Mouse (Mus musculus) thymus, adult 18-20 months (tissue): ENCODE measurements around the gene Olfr372.
"Not testable (repeated sequence)": the region's sequence is repeated elsewhere in the genome, so short reads cannot be mapped to it uniquely, and the experiment has no call there.

ENCODE experiments used
- DNase-seq, 2 experiments: peaks; one replicate each; pipeline ENCODE4 v3.0.0; 2022; ENCODE audit warnings: mixed read lengths in 2 of 2

The Olfr372 gene

DNA sequence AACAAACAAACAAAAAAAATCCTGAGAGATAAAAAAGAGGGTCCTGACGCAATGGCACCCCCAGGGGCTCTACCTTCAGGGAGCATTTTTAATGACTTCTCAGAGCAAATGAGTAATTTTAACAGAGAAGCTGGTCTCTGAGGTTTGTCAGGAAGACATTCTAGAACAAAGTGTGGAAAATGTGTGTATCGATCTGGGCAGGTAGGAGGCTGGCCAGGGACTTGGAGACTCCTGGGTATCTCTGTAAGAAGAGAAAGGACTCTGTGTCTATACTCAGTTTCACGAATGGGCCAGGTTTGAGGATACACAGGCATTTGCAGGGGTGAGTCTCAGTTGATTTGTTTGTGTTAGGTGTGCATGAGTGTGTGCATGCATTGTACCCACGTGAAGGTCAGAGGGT, at the start of gene Olfr372:
Olfr372 (plus strand) TSS at position 301 of the 400 bp plus-strand sequence.
- not testable (repeated sequence) for DNase-seq

DNA sequence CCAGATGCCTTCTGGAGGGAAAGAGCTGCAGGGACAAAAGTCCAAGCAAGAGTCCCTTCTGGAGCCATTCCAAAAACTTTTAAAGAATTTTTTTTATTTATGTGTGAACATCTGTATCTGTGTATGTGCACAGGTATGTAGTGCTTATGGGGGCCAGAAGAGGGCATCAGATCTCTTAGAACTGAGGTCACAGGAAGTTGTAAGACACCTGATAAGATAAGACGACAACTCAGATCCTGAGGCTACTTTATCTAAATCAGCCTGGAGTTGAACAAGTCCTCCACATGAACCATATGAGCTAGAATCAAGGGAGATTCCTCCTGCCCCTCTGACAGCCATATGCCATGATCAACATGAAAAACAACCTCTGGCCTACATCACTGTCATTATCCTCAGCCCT, 41.6 kb upstream of the Olfr372 start:
- no peak for DNase-seq

DNA sequence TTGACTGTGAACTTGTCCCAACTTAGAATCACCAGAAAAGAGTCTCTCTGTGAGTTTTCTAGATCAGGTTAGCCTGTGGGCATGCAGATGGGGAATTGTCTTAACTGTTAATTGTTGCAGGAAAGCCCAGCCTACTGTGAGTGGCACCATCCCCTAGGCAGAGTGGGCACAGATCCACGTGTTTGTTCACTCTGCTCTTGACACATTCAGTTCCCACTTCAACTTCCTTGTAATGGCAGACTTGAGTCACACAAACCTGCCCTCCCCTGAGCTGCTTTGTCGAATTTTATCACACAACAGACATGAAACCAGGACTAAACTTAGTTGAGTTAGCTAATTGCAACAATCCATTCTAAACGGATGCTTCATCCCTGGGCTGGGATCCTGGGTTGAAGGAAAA, 40.8 kb upstream of the Olfr372 start:
- no peak for DNase-seq

DNA sequence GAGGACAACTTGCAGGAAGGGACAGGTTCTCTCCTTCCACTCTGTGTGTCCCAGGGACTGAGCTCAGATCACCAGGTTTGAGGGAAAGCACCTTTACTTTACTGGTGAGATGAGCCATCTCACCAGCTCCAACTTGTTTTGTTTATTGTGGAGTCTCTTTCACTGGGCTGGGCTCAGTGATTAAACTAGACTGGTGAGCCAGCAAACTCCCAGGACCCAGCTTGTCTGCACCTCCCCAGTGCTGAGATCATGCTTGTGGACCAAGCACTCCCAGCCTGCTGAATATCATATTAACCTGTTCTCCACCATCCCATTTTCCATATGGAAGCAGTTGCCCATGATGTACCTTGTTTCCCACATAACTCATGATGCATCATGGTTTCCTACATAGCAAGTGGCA, 38.1 kb upstream of the Olfr372 start:
- DNase-seq: no peak

DNA sequence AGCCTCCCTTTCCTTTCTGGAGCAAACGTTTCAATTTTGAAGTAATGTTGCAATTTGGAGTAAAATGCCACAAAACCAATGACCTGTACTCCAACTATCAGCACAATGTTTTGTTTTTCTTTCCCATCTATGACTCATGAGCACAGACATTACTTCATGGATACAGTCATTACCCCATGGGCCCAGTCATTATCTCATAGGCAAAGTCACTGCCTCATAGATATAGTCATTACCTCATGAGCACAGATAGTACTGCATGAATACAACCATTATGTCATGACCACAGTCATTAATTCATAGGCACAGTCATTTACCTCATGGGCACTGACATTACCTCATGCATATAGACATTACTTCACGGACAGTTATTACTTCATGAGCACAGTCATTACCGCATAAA, 35.1 kb upstream of the Olfr372 start:
- DNase-seq: no peak

DNA sequence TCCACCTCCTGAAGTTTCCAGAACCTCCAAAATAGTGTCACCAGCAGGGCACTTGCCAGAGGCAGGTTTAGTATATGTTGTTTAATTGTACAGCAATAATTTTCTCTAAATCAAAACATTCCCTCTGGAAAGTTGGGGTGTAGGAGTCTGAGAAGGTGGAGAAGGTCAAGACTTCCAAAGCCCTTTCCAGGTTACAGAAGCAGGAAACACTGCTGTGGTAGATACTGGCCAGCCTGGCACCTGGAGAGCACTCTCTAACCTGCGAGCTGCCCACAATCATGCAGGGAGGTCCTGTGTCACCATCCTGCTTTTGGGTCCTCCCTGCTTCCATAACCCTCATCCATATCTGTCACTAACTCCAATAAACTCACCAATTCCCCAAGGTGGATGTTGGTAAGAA, 34.3 kb upstream of the Olfr372 start:
- no peak for DNase-seq

DNA sequence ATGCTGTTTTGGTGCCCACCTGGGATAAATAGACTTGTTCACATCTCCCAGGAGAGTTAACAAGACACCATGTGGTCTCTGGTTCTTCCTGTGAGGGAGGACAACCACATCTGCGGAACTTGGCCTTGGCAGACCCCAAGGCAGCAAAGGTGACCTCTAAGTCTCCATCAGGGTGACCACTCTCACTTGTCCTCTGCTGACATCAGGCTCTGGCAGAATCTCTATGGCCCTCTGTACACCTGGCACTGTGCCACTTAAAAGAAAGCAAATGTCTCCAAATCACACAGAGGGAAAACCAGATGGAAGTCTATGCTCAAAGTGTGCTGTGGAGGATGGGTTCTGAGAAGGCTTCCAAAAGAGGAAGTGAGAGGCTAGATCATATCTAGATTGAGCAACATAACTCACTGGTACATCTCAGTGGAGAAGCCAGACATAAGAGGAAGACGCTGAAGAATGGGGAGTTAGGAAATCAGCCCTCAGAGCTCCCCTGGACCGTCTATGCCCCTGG, 32.8 kb upstream of the Olfr372 start:
- DNase-seq: no peak

DNA sequence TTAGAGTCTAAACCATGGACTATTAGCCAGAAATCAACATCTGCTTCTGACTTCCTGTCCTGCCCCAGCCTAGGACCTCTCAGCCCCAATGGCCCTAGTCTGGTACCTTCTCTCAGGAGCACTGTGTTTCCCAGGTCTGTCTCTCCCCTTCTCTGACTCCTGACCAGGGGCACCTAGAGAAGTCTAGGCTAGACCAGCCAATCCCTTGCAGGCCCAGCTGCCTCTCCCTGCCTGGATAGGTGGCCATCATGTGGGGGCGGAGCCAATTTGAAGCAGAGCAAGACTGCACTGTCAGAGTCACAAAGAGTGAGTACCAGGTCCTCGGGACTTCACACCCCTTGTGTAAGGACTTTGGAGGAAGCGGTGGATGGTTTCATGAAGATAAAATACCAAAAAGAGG, 31.5 kb upstream of the Olfr372 start, which contains the start of gene Cyp4f18:
Cyp4f18 (minus strand) TSS at position 154 of the 400 bp plus-strand sequence.
- peak in 1 of 2 experiments; percentile 25 for DNase-seq

DNA sequence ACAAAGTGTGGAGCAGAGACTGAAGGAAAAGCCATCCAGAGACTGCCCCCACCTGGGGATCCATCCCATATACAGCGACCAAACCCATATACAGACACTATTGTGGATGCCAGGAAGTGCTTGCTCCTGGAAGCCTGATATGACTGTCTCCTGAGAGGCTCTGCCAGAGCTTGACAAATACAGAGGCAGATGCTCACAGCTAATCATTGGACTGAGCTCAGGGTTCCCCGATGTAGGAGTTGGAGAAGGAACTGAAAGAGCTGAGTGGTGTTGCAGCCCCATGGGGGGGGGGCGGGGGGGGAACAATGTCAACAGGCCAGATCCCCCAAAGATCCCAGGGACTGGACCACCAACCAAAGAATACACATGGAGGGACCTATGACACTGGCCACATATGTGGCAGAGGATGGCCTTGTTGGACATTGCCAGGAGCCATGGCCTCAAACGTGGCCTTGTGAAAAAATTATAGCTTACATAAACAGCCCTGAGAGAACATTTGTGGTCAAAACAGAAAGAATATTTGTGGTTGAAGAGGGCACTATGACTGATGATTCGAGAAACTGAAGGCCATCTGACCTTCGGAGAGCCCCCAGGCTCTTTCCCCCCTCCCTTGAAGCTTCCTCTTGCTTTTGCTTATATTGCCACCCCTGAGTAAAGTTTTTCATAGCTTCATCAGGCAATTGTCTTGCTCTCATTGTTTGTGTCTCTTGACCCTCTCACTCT, 27.4 kb upstream of the Olfr372 start:
- not testable (repeated sequence) for DNase-seq

DNA sequence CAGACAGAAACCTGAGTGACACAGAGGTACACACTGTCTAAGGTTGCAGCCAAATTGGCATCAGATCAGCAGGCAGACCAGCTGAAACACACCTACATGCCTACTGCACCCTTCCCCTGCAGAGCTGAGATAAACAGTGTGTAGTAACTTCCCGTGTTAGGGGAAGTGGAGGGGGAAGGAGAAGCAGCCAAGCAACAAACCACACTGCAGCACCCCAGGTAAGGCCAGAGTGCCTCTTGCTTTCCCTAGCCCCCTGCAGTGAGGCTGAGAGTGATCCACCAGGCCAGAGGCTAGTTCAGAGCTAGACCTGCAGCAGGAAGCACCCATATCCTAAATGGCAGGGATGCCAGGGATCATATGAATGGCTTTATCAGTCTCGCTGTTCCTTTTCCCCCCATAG, 23.7 kb upstream of the Olfr372 start:
- not testable (repeated sequence) for DNase-seq

DNA sequence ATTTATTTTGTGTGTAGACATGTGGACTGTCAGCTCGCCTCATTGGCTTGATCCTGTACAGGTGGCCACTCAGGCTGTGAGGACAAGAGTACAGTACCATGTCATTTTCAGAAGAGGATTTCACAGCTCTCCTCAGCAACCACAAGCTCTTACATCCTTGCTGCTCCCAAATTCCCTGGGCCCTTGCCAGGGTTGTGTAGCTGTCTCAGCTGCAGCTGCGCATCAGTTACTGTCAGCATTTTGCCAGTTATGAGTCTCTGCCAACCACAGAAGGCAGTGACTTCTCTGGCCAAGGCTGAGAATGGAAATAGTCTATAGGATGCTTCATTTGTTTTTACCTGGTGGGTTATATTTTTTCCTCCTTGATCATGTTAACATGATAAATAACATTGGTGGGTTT, 22.9 kb upstream of the Olfr372 start:
- no peak for DNase-seq

DNA sequence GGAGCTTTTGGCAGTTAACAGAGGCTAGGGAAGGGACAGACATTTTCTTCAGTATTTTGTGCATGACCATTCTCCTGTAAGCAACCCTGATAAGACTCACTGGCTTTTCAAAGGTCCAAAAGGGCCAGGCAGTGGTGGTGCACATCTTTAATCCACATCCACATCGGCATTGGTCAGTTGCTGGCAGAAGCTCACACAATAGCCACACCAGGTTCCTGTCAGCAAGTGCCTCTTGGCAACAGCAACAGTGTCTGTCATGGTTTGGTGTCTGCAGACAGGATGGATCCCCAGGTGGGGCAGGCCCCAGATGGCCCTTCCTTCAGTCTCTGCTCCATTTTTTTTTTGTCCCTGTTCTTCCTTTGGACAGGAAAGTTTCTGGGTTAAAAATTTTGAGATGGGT, 22.0 kb upstream of the Olfr372 start:
- not testable (repeated sequence) for DNase-seq

DNA sequence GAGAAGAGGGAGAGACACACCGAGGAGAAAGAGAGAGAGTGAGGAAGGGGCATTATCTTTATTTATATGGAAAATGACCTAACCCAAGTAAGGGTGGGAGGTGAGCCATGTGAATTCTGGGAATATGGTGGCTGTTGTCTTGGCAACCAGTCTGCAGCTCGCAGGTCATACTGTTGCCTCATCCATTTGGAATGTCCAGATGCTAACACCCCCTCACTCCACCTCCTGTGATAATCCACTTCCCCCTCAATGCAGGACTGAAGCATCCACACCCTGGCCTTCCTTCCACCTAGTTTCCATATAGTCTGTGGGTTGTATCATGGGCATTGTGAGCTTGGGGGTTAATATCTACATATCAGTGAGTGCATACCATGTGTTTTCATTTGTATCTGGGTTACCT, 21.2 kb upstream of the Olfr372 start:
- DNase-seq: no peak

DNA sequence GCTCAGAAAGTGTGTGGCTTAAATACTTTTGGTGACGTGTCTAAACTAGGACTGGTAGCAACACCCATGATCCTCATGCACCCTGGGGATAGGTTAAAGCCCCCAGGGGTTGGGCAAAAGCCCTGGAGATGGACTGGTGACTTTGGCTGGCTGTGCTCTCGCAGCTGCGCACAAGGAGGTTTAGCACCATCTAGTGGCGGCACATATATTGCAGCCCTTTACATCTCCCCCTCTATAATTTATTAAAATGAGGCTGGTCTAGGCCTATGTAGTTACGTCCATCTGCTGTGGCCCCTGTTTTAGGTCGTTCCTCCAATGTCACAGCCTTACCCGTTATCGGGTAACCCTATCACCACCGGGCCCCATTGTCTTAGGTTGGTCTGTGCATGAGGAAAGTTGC, 16.1 kb upstream of the Olfr372 start:
- not testable (repeated sequence) for DNase-seq

DNA sequence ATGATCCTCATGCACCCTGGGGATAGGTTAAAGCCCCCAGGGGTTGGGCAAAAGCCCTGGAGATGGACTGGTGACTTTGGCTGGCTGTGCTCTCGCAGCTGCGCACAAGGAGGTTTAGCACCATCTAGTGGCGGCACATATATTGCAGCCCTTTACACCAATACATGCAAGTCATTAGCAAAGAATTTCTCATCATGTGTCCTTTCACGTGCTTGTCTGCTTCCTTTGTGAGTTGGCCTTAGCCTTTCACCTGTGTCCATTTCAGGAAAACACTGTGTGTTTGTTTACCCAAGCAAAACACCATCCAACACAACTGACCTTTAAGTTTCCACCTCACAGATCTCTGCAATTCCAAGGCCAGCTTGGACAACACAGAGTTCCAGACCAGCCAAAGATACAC, 8.1 kb upstream of the Olfr372 start:
- DNase-seq: peak in 1 of 2 experiments; percentile 22

DNA sequence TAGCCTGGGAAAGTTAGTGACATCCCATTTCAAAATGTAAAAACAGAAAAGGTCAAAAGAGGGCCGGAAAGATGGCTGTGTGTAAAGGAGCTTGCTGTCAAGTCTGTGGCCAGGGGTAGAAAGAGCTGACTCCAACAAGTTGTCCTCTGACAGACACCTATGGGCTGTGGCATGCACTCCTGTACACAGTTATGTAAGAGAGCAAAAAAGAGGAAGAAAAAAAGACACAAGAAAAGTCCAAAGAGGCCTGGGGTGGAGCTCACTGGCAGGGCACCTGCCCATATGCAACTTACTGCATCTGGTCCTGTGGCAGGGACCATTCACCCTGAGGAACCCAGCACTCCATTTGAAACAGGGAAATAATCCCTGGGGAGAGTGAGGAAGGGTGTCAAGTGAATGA, 1.5 kb downstream of the Olfr372 start:
- DNase-seq: no peak

DNA sequence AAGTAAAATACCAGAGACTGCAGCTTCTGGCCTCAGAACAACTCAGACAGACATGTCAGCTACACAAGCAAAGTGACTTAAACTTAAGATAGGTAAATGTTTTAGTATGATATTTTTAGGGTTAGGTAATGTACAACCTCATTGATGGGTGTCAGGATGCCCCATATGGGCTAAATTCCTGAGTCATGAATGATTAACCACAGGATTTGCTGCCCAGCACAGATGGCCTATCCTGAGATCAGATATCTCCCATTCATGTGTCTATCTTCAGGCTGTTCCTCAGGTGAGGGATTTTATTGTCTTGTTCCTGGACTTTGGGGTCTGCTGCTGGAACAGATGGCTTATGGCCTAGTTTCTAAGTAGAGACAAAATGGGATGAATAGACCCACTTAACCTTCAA, 13.6 kb downstream of the Olfr372 start:
- DNase-seq: not testable (repeated sequence)

DNA sequence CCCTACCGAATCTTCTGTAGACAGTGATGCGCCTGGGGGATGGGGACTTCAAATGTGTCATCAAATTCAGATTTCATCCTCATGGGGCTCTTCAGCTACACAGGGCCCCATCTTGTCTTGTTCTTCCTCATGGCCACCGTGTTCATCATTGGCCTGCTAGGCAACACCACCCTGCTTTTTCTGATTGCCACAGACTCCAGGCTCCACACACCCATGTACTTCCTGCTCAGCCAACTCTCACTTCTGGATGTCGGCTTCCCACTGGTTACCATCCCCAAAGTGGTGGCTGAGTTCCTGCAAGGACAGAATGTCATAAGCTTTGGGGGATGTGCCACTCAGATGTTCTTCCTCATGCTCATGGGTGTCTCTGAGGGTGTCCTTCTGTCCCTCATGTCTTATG, 16.6 kb downstream of the Olfr372 start:
- DNase-seq: not testable (repeated sequence)

DNA sequence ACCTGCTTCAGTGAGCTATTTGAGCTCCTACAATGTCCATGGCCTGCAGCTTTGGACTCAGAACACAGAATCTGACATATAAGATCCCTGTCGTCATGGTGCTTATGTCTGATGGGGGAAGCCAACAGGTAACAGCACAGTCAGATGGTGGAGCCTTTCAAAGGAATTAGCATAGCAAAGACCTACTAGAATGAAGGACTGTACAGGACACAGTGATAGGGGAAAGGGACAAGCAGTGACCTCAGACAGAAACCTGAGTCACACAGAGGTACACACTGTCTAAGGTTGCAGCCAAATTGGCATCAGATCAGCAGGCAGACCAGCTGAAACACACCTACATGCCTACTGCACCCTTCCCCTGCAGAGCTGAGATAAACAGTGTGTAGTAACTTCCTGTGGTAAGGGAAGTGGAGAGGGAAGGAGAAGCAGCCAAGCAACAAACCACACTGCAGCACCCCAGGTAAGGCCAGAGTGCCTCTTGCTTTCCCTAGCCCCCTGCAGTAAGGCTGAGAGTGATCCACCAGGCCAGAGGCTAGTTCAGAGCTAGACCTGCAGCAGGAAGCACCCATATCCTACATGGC, 25.9 kb downstream of the Olfr372 start:
- not testable (repeated sequence) for DNase-seq

DNA sequence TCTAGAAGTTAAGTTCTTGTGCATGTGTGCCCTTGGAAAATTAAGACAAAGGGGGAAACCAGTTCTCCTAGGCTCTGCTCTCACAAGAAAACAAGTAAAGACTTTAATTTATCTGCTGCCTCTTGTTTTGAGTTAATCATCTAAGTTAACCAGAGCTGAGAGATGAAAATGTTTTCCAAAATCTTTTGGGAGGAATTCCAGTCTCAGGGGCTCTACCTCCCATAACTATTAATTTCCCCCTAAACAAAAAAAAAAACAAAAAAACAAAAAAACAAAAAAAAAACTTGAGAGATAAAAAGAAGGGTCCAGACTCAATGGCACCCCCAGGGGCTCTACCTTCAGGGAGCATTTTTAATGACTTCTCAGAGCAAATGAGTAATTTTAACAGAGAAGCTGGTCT, 41.9 kb downstream of the Olfr372 start, which contains the start of gene Olfr373:
Olfr373 (plus strand) TSS at position 301 of the 400 bp plus-strand sequence.
- DNase-seq: not testable (repeated sequence)

DNA sequence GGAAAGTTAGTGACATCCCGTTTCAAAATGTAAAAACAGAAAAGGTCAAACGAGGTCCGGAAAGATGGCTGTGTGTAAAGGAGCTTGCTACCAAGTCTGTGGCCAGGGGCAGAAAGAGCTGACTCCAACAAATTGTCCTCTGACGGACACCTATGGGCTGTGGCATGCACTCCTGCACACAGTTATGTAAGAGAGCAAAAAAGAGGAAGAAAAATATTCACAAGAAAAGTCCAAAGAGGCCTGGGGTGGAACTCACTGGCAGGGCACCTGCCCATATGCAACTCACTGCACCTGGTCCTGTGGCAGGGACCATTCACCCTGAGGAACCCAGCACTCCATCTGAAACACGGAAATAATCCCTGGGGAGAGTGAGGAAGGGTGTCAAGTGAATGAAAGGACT, 43.7 kb downstream of the Olfr372 start:
- DNase-seq: no peak

DNA sequence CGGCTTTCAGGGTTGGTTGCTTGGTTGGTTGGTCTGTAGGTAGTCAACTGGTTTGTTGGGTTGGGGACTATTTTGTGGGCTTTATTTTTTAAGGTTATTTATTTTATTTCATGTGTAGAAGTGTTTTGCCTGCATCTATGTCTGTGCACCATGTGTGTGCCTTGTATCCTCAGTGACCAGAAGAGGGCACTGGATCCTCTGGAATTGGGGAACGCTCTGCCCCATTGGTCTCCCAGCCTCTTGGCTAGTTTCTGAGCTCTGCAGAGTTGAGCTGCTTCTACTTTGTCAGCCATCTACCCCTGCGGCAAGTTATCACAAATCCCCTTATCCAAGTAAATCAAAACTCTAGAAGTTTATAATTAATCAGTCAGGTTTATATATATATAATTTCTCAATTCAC, 46.6 kb downstream of the Olfr372 start:
- not testable (repeated sequence) for DNase-seq

DNA sequence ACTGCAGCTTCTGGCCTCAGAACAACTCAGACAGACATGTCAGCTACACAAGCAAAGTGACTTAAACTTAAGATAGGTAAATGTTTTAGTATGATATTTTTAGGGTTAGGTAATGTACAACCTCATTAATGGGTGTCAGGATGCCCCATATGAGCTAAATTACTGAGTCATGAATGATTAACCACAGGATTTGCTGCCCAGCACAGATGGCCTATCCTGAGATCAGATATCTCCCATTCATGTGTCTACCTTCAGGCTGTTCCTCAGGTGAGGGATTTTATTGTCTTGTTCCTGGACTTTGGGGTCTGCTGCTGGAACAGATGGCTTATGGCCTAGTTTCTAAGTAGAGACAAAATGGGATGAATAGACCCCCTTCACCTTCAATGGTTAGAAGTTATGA, 55.7 kb downstream of the Olfr372 start:
- DNase-seq: not testable (repeated sequence)

DNA sequence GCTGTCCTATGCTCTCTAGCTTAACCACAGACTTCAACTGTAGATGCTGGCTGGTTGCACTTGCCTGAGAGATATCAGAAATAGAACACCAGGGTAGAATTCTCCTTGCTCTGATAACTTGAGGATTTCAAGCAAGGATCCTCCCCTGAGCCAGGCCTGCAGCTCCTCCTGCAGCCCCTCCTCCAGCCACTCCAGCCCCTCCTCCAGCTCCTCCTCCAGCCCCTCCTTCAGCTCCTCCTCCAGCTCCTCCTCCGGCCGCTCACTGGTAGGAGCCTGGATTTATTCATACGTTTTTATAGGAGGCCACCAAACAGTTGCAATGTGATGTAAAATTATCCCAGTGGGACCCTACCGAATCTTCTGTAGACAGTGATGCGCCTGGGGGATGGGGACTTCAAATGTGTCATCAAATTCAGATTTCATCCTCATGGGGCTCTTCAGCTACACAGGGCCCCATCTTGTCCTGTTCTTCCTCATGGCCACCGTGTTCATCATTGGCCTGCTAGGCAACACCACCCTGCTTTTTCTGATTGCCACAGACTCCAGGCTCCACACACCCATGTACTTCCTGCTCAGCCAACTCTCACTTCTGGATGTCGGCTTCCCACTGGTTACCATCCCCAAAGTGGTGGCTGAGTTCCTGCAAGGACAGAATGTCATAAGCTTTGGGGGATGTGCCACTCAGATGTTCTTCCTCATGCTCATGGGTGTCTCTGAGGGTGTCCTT, 58.5 kb downstream of the Olfr372 start:
- DNase-seq: peak in 1 of 2 experiments; percentile 5
